Mouse (Mus musculus) CH12.LX (cell line): Measurements from ENCODE around the gene Shisa8. TPM values are rescaled to one million over a fixed set of nuclear protein-coding genes. Genes with fewer than 3 reads are reported as not detected.

ENCODE experiments used
- DNase-seq: peaks from one replicate; pipeline ENCODE4 v3.0.0-alpha.2; 2013; ENCODE audit errors: extremely low read depth
- H3K27ac ChIP-seq: 2 replicates; pipeline ENCODE4 v1.5.1; 2012; ENCODE audit warnings: low read depth, mild to moderate bottlenecking, control low read depth, moderate library complexity; ENCODE audit not compliant: insufficient read depth
- H3K27me3 ChIP-seq: replicated peaks from 2 replicates; pipeline ENCODE3; 2012; ENCODE audit warnings: inconsistent platforms
- H3K36me3 ChIP-seq, 2 experiments: replicated peaks in 1 of 2; 2 replicates each; pipeline versions ENCODE3 to v1.6.1; 2012; ENCODE audit warnings: inconsistent platforms in 1 of 2, low read length in 1 of 2, mild to moderate bottlenecking in 1 of 2, mixed read lengths in 1 of 2, moderate library complexity in 1 of 2; ENCODE audit not compliant: control insufficient read depth in 1 of 2, insufficient read depth in 1 of 2
- H3K4me1 ChIP-seq, 2 experiments: 2 replicates each; pipeline ENCODE4 v1.6.1; 2012; ENCODE audit warnings: inconsistent platforms in 1 of 2, moderate library complexity in 1 of 2; ENCODE audit not compliant: insufficient read depth in 2 of 2, control insufficient read depth in 1 of 2
- H3K4me2 ChIP-seq: 2 replicates; pipeline ENCODE4 v1.6.1; 2012; ENCODE audit warnings: low read depth, mild to moderate bottlenecking, control low read depth; ENCODE audit not compliant: poor library complexity, insufficient read depth, severe bottlenecking
- H3K4me3 ChIP-seq, 3 experiments: fragments of 150-350 bp in 1 of 3; sonication (generic) in 1 of 3; replicated peaks in 1 of 3; 2 replicates each; pipeline versions ENCODE3 to v1.5.1; 2011 to 2012; ENCODE audit warnings: low read depth in 2 of 3, low read length in 2 of 3, mild to moderate bottlenecking in 2 of 3, moderate library complexity in 2 of 3, control low read depth in 1 of 3, improper control_type of control experiment in 1 of 3, inconsistent platforms in 1 of 3, mixed read lengths in 1 of 3; ENCODE audit not compliant: poor library complexity in 1 of 3
- H3K79me2 ChIP-seq: replicated peaks from 2 replicates; pipeline ENCODE4 v1.6.1; 2012; ENCODE audit warnings: mild to moderate bottlenecking, moderate library complexity; ENCODE audit not compliant: control insufficient read depth, poor library complexity, insufficient read depth, severe bottlenecking; ENCODE audit errors: extremely low read depth
- H3K9ac ChIP-seq: 2 replicates; pipeline ENCODE4 v1.6.1; 2012; ENCODE audit warnings: low read depth, mild to moderate bottlenecking, control low read depth, moderate library complexity; ENCODE audit not compliant: insufficient read depth
- H3K9me3 ChIP-seq: replicated peaks from 2 replicates; pipeline ENCODE3; 2012; ENCODE audit warnings: low read length, inconsistent platforms, mixed read lengths
- BHLHE40 ChIP-seq: IDR thresholded peaks from 2 replicates; pipeline ENCODE4 v1.6.1; 2011; ENCODE audit warnings: mild to moderate bottlenecking, low read depth, low read length, improper control_type of control experiment
- CHD1 ChIP-seq: IDR thresholded peaks from 2 replicates; pipeline ENCODE4 v1.6.1; 2012; ENCODE audit warnings: low read depth, low read length, improper control_type of control experiment, inconsistent platforms
- CTCF ChIP-seq, 2 experiments: IDR thresholded peaks in 1 of 2; conservative IDR thresholded peaks in 1 of 2; 2 replicates each; pipeline ENCODE4 v1.5.1; 2011 to 2012; ENCODE audit warnings: low read depth in 2 of 2, low read length in 2 of 2, improper control_type of control experiment in 1 of 2, inconsistent platforms in 1 of 2, mild to moderate bottlenecking in 1 of 2, moderate library complexity in 1 of 2
- ELF1 ChIP-seq: IDR thresholded peaks from 2 replicates; pipeline ENCODE4 v1.6.1; 2014; ENCODE audit warnings: low read depth, mild to moderate bottlenecking, inconsistent platforms, low read length, improper control_type of control experiment
- EP300 ChIP-seq: IDR thresholded peaks from 2 replicates; pipeline ENCODE4 v1.6.1; 2011; ENCODE audit warnings: low read length, improper control_type of control experiment
- GABPA ChIP-seq: IDR thresholded peaks from 2 replicates; pipeline ENCODE4 v1.6.1; 2012; ENCODE audit warnings: low read depth, low read length, improper control_type of control experiment, inconsistent platforms; ENCODE audit not compliant: insufficient replicate concordance
- HCFC1 ChIP-seq: IDR thresholded peaks from 2 replicates; pipeline ENCODE4 v1.6.1; 2012; ENCODE audit warnings: low read depth, mild to moderate bottlenecking, inconsistent platforms, low read length, improper control_type of control experiment
- JUN ChIP-seq: IDR thresholded peaks from 2 replicates; pipeline ENCODE4 v1.6.1; 2011; ENCODE audit warnings: low read depth, mild to moderate bottlenecking, low read length, improper control_type of control experiment, moderate library complexity; ENCODE audit not compliant: insufficient read depth
- JUND ChIP-seq: conservative IDR thresholded peaks from 2 replicates; pipeline ENCODE4 v1.6.1; 2011; ENCODE audit warnings: low read depth, low read length, improper control_type of control experiment
- KAT2A ChIP-seq: IDR thresholded peaks from 2 replicates; pipeline ENCODE4 v1.6.1; 2012; ENCODE audit warnings: low read length, improper control_type of control experiment, inconsistent platforms; ENCODE audit not compliant: insufficient replicate concordance
- MAFK ChIP-seq: IDR thresholded peaks from 2 replicates; pipeline ENCODE4 v1.6.1; 2011; ENCODE audit warnings: low read length, improper control_type of control experiment; ENCODE audit not compliant: insufficient replicate concordance
- MAX ChIP-seq: IDR thresholded peaks from 2 replicates; pipeline ENCODE4 v1.6.1; 2011; ENCODE audit warnings: low read length, improper control_type of control experiment
- MAZ ChIP-seq: IDR thresholded peaks from 2 replicates; pipeline ENCODE4 v1.6.1; 2012; ENCODE audit warnings: low read depth, mild to moderate bottlenecking, inconsistent platforms, low read length, improper control_type of control experiment, moderate library complexity
- MEF2A ChIP-seq: IDR thresholded peaks from 2 replicates; pipeline ENCODE4 v1.6.1; 2014; ENCODE audit warnings: low read depth, mild to moderate bottlenecking, inconsistent platforms, low read length, improper control_type of control experiment, borderline replicate concordance
- MYC ChIP-seq: IDR thresholded peaks from 2 replicates; pipeline ENCODE4 v1.6.1; 2011; ENCODE audit warnings: low read depth, mild to moderate bottlenecking, improper control_type of control experiment, low read length
- NRF1 ChIP-seq: IDR thresholded peaks from 2 replicates; pipeline ENCODE4 v1.6.1; 2014; ENCODE audit warnings: low read depth, mild to moderate bottlenecking, inconsistent platforms, low read length, improper control_type of control experiment, moderate library complexity
- PAX5 ChIP-seq: IDR thresholded peaks from 2 replicates; pipeline ENCODE4 v1.6.1; 2012; ENCODE audit warnings: low read length, inconsistent platforms, mixed read lengths
- POLR2A ChIP-seq: IDR thresholded peaks from 2 replicates; pipeline ENCODE4 v1.6.1; 2011; ENCODE audit warnings: low read depth, mild to moderate bottlenecking, improper control_type of control experiment, low read length
- POLR2AphosphoS2 ChIP-seq: IDR thresholded peaks from 2 replicates; pipeline ENCODE4 v1.6.1; 2011; ENCODE audit warnings: low read depth, low read length, improper control_type of control experiment
- RAD21 ChIP-seq: IDR thresholded peaks from 2 replicates; pipeline ENCODE4 v1.6.1; 2011; ENCODE audit warnings: low read depth, mild to moderate bottlenecking, low read length, improper control_type of control experiment, moderate library complexity
- RCOR1 ChIP-seq: conservative IDR thresholded peaks from 2 replicates; pipeline ENCODE4 v1.6.1; 2012; ENCODE audit warnings: low read depth, mild to moderate bottlenecking, inconsistent platforms, low read length, improper control_type of control experiment
- SIN3A ChIP-seq: IDR thresholded peaks from 2 replicates; pipeline ENCODE4 v1.6.1; 2012; ENCODE audit warnings: low read length, improper control_type of control experiment, inconsistent platforms
- SMC3 ChIP-seq: IDR thresholded peaks from 2 replicates; pipeline ENCODE4 v1.6.1; 2011; ENCODE audit warnings: low read depth, low read length, improper control_type of control experiment
- TBP ChIP-seq: conservative IDR thresholded peaks from 2 replicates; pipeline ENCODE4 v1.6.1; 2011; ENCODE audit warnings: low read depth, low read length, improper control_type of control experiment
- TCF12 ChIP-seq: IDR thresholded peaks from 2 replicates; pipeline ENCODE4 v1.6.1; 2014; ENCODE audit warnings: low read depth, mild to moderate bottlenecking, inconsistent platforms, low read length, improper control_type of control experiment
- UBTF ChIP-seq: IDR thresholded peaks from 2 replicates; pipeline ENCODE4 v1.6.1; 2012; ENCODE audit warnings: low read depth, mild to moderate bottlenecking, inconsistent platforms, low read length, improper control_type of control experiment, moderate library complexity
- USF1 ChIP-seq: IDR thresholded peaks from 2 replicates; pipeline ENCODE4 v1.6.1; 2014; ENCODE audit warnings: low read depth, mild to moderate bottlenecking, inconsistent platforms, low read length, improper control_type of control experiment
- USF2 ChIP-seq: conservative IDR thresholded peaks from 2 replicates; pipeline ENCODE4 v1.6.1; 2011; ENCODE audit warnings: low read depth, low read length, improper control_type of control experiment
- ZC3H11A ChIP-seq: IDR thresholded peaks from 2 replicates; pipeline ENCODE4 v1.6.1; 2012; ENCODE audit warnings: low read depth, mild to moderate bottlenecking, inconsistent platforms, low read length, improper control_type of control experiment
- ZKSCAN1 ChIP-seq: IDR thresholded peaks from 2 replicates; pipeline ENCODE4 v1.6.1; 2012; ENCODE audit warnings: low read depth, inconsistent platforms, low read length, improper control_type of control experiment, borderline replicate concordance
- ZMIZ1 ChIP-seq: IDR thresholded peaks from 2 replicates; pipeline ENCODE4 v1.6.1; 2012; ENCODE audit warnings: low read depth, mild to moderate bottlenecking, inconsistent platforms, low read length, improper control_type of control experiment
- ZNF384 ChIP-seq: IDR thresholded peaks from 2 replicates; pipeline ENCODE4 v1.6.1; 2012; ENCODE audit warnings: low read depth, low read length, improper control_type of control experiment, inconsistent platforms
- dilution Hi-C: fragments of 300-500 bp; cut with MboI; formaldehyde crosslinking; loops from 2 replicates; pipeline ENCODE4 v1.14.3; 2020; ENCODE audit warnings: low sequenced_read_pairs; ENCODE audit not compliant: extremely low pct_unique_long_range_greater_than_20kb, extremely low pct_ligation_motif_present
- in situ Hi-C: fragments of 300-500 bp; cut with MboI; formaldehyde crosslinking; loops from 3 replicates; pipeline ENCODE4 v1.14.3; 2019; ENCODE audit warnings: low sequenced_read_pairs, low pct_ligation_motif_present, low pct_unique_long_range_greater_than_20kb, mixed read lengths
- polyA plus RNA-seq: library from polyadenylated mRNA; unstranded; fragments of >175 nt; gene quantifications from 2 replicates; pipeline ENCODE4 v1.2.1, GENCODE M21; 2012; ENCODE audit warnings: low read depth; ENCODE audit not compliant: insufficient read length
- total RNA-seq, 2 experiments: library from RNA; depleted of rRNA; stranded (reverse); fragments of 300-350 nt in 1 of 2; fragments of >200 nt in 1 of 2; gene quantifications; 2 replicates each; pipeline ENCODE4 v1.2.3; 2012 to 2014

Shisa8 gene
- total and polyA plus RNA-seq, 3 experiments = 83.4 to 159 (median 103) TPM

- TF ChIP-seq ZKSCAN1 = no peak
- TF ChIP-seq POLR2A = 0 out of 2 replicates have a peak, but pooled peaks have one; percentile 20
- no peak for TF ChIP-seq MAZ
- TF ChIP-seq USF2 = no peak
- TF ChIP-seq MAFK = no peak
- no peak for TF ChIP-seq RAD21
- no peak for TF ChIP-seq PAX5
- TF ChIP-seq USF1 = no peak
- no peak for TF ChIP-seq KAT2A
- no peak for TF ChIP-seq JUN
- TF ChIP-seq RCOR1 = no peak
- TF ChIP-seq ZNF384 = no peak
Measured at GRCm38 (mm10) chr15:82167201-82168168, 45.1 kb downstream of the Shisa8 start (continued).

- Histone ChIP-seq H3K4me3 (peak overlapping the region; percentile 35 to 59 (median 41)), H3K36me3 (peaks cover 19 to 39% of the 10 kb centered on the region in 2 experiments), H3K9me3 (no peaks in the 10 kb centered on the region), H3K4me2 (peak overlapping the region; percentile 96), H3K79me2 (peaks cover 69% of the 10 kb centered on the region), H3K4me1 (peaks cover 9 to 61% of the 10 kb centered on the region in 2 experiments), H3K27me3 (no peaks in the 10 kb centered on the region), H3K9ac (peak overlapping the region; percentile 73), H3K27ac (peak overlapping the region; percentile 96)
- DNase-seq = peak; percentile 82
- dilution Hi-C loops (no loop called here), in situ Hi-C loops (no loop called here)
- TF ChIP-seq JUND (no peak), ELF1 (peak; percentile 80), SMC3 (no peak), CHD1 (no peak), TBP (0 out of 2 replicates have a peak, but pooled peaks have one; percentile 31), USF1 (no peak), PAX5 (no peak), NRF1 (no peak), ZNF384 (no peak), ZC3H11A (no peak), MAX (no peak; the same call in 1 of the 2 replicates), MAFK (no peak), GABPA (no peak), POLR2AphosphoS2 (peak; percentile 22; the same call in 1 of the 2 replicates), BHLHE40 (peak; percentile 79), UBTF (no peak), EP300 (peak; percentile 36; the same call in 1 of the 2 replicates), RAD21 (no peak), TCF12 (peak; percentile 32; the same call in 1 of the 2 replicates), CTCF (conservative IDR thresholded peaks at IDR 0.05 in 1 of 2, IDR thresholded peaks at IDR 0.05 in 1 of 2; ENCODE audit: low read depth in 2 of 2, low read length in 2 of 2) (no peak), JUN (no peak), ZKSCAN1 (no peak), SIN3A (peak; percentile 50), HCFC1 (peak; percentile 44), POLR2A (peak; percentile 60), USF2 (no peak), MEF2A (peak; percentile 7; the same call in 1 of the 2 replicates), RCOR1 (no peak; the same call in 1 of the 2 replicates), ZMIZ1 (peak; percentile 50; the same call in 1 of the 2 replicates), MYC (peak; percentile 71)
Measured at GRCm38 (mm10) chr15:82166240-82167100, 46.1 kb downstream of the Shisa8 start.
